Mouse (Mus musculus) heart, postnatal 25 days (tissue): ENCODE measurements around the gene Chsy1. TPM values are rescaled to one million over a fixed set of nuclear protein-coding genes. Genes with fewer than 3 reads are reported as not detected.
A peak's percentile ranks its signal among the peaks of the same experiment; 100 is the strongest.

Experiments used
- DNase-seq: peaks from one replicate; pipeline ENCODE4 v3.0.0; 2022; ENCODE audit warnings: low spot score
- intact Hi-C: fragments of 180-260 bp; cut with DNase I; formaldehyde crosslinking; loops from one replicate; pipeline ENCODE4 v1.15.1; 2025
- total RNA-seq, 2 experiments: library from RNA; stranded (reverse); gene quantifications; 2 replicates each; pipeline ENCODE4 v1.2.3; 2021

Gene Chsy1
- total RNA-seq, 2 experiments from 2014 or later = 14.4 to 16.8 TPM

DNA sequence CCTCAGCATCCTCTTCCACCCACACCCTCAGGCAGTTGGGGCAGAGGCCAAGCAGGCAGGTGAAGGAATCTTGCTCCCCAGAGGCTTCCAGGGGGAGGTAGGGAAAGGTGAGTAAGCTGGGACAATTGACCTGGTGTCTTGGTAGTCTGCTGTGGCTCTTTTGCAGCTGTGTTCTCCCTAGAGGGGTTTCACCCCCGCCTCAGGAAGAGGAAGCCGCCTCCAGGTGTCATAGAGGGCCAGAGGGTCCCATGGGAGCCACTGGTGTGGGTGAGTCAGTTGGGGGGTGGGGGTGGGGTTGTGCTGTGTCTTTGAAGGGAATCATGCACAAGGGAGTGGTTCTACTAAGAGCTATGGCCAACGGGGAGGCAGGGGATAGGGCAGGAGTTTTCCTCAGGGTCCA is 85.2 kb downstream of the Chsy1 start:
- intact Hi-C loops = loop anchor here (5.0 kb wide), 1 partner anchor 37 kb away; no protein-coding TSS in a partner anchor
- no peak for DNase-seq

DNA sequence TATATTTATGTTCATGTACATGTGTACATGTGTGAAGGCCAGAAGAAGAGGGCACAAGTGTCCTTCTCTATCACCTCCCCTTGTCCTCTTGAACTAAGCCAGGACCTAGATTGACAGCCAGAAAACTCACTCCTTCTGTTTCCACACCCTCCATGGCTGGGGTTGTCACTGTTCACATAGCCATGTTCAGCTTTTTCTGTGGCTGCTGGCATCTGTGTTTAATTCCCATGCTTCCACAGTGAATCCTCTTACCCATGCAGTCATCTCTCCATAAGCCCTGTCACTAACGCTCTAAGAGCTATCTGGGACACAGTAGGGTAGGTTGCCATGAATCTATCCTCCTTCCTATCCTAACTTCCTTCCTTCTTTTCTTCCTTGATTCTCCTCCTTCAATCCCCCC is 86.6 kb downstream of the Chsy1 start:
- intact Hi-C loops = loop anchor here (5.0 kb wide), 2 partner anchors 51 to 84 kb away; no protein-coding TSS in a partner anchor
- no peak for DNase-seq

DNA sequence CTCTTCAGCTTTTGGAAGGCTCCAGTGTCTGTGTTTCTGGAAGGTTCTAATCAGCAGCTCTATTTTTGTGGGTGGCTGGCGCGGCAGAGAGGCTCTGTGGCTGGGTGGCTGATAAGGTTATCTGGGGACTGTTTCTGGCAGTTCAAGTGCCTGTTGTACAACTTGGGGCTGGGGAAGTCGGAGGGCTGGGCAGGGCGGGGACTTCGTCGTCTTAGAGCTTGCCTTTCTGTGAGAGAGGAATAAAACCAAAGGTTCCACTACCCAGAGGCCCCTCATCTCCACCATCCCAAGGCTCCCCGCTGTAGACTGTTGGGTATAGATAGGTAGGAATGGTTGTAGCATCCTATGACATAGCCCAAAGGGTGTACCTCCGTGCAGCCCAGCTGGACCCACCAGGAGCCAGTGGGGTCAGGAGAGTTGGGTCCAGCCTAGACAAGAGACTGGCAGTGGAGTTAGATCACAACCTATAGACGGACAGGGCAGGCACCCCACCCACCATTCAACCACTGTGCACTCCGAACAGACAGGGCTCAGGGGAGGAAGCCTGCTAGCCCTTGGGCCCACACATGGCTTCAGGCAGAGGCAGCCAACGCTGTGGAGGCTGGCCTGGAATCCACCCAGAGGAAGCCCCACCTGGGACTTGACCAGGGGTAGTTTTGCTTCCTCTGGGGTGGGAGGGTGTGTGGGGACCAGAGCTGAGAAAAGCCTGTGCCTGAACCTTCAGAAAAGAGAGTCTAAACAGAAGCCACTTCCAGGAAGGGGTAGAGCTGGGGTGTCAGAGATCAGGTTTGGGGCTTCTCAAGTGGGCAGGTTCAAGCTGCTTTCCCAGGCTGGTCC is 87.5 kb downstream of the Chsy1 start:
- peak; percentile 61 for DNase-seq
- intact Hi-C loops = loop anchor here (5.0 kb wide), 2 partner anchors 50 to 85 kb away; no protein-coding TSS in a partner anchor

DNA sequence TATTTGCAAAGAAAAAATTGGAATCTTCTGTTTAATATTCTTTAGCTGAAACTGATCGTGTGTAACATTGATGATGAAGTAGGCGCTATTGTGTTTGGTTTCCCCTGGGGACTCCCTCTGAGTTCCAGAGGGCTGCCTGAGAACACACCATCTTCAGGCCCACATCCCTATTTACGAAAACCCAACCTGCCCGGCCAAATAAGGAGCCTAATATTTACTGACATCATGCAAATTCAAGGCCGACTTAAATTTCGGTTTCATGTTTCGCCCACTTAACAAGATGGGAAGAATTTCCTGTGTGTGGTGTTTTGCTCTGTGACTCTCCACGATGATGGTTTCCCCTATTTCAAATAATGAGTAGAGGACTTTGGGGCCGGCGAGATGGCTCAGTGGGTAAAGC is 89.1 kb downstream of the Chsy1 start:
- DNase-seq = no peak
- intact Hi-C loops = loop anchor here (5.0 kb wide), 2 partner anchors 49 to 86 kb away; no protein-coding TSS in a partner anchor

DNA sequence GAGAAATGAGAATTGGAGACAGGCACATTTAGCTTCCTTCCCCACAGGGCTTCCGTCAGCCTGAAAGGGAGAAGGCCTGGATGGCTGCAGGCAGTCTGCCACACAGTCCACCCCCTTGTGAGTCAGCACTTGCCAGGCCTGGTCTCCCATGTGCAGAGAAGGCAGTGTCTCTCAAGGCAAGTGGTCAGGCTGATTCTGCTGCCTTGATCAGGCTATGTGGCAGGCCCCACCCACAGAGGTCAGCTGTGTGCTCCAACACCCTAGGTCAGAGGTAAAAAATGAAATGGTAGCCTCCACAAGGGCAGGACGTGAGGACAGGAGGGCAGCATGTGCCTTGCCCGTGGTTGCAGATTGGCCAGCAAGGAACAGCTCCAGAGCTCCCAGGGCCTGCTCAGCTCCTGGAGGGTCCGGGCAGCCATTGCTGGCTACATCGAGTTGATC is 90.1 kb downstream of the Chsy1 start:
- no peak for DNase-seq
- intact Hi-C loops = loop anchor here (5.0 kb wide), 2 partner anchors 48 to 87 kb away; no protein-coding TSS in a partner anchor

DNA sequence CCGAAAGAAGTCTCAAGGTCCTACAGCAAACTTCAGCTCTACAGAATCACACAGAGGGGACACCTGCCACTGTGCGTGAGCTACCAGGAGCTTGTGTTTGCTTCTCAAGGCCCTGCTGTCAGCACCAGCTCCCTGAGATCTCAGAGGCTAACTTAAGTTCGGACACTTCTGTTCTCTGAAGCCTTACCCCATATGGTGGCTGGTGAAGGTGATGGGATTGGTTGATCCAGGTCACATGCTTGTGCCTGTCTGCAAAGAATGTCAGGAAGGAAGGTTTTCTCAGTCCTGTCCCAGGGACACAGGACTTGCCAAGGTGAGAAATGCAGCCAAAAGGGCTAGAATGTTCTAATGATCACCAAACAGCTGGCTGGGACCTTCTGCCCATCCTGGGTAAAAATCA is 91.1 kb downstream of the Chsy1 start:
- no peak for DNase-seq
- intact Hi-C loops = no loop called here

DNA sequence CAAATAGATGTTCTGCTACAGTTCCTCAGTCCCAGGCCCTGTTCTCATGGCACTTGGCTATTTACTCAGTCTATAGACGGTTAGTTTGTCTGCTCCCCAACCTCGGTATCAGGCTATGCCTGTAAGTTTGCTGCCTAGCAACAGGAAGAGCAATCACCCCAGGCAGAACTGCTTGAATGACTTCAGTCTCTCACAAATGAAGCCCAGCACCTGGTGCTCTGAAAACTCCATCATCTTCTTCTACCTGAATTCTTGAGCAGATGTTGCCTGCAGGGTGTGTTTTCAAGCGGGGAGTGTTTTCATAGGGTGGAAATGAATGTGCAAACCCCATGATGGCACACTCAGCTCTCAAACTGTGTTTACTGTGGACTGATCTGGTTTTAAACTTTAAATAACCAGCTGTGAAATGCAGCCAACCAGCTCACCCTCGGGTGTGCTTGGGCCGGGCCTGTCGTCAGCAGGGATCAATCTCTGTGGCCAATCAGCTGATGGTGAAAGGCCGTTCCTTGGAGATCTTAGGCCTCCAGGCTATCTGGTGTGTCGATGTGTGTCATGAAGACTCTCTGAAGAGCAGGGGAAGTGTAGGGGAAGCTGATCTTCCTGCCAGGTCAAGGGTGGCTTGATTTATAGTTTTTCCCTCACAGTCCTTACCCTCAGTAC is 91.6 kb downstream of the Chsy1 start:
- intact Hi-C loops = no loop called here

DNA sequence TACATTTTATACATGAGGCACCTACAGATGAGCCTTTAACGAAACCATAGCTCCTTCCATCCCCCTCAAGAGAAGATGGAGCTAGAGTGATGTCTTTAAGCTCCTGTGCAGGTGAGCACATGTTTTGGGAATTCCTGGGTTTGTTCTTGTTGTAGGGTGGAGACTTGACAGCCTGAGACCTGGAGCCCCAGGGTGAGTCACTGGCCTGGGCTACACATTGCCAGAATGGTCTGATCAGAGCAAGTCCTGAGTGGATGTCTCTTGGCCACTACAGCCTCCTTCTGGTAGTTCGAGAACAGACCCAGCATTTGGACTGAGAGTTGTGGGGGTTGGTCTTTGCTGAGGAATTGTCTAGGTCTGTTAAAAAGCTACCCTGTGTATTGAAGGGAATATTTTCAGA is 92.3 kb downstream of the Chsy1 start:
- no peak for DNase-seq
- intact Hi-C loops = no loop called here

More for the DNA sequence above, 91.6 kb downstream of the Chsy1 start:
- DNase-seq = no peak

DNA sequence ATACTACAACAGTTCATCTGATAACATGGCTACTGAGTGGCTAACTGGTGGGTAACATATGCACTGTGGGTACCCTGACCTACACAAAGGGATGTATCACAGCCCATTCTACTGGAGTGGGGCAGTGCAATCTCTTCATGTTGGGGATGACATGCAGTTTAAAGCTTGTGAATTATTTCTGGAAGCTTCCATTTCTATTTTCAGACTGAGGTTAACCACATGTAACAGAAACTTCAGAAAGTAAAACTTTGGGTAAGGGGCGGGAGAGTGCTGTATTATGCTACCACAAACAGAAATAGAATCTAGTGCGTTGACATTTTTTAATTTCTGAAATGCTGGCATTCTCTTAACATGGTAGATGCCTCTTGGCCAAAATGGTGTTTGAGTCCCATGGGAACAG is 100.6 kb downstream of the Chsy1 start:
- intact Hi-C loops = no loop called here

DNA sequence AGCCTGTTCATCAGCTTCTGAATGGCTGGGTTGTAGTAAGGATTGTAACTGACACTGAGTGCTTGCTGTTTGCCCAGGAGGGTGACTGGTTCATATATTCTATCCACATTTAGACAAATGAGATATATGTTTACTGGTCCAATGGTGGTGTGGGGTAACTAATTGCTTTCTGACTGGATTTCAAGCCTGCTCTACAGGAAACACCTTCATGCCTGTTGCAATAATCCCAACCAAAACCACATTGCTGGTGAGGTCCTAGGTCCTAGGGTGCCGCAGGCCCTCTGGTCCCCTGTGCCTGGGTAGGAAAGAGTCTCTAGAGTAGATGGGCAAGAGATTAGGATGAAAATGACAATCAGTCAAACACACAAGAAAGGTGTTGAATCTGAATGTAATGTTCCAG is 103.6 kb downstream of the Chsy1 start:
- intact Hi-C loops = no loop called here

More for the DNA sequence above, 100.6 kb downstream of the Chsy1 start:
- no peak for DNase-seq

DNA sequence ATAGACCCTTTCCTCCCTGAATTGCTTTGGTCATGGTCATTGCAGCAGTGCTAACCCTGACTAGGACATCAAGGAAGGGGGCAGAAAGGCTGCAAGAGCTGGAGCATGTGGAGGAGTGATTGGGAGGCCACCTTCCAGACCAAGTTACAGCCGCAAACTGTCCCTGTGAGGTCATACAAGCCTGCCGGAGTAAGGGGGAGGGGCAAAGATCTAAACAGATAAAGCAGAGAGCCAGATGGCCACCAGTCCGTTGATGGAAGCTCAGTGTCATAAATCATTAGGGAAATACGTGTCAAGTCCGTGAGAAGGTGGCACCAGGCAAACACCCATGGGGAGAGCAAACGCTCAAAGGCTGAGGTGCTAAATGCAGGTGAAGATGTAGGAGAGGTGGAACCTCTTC is 105.2 kb downstream of the Chsy1 start:
- DNase-seq = no peak
- intact Hi-C loops = no loop called here

More for the DNA sequence above, 103.6 kb downstream of the Chsy1 start:
- DNase-seq = no peak

DNA sequence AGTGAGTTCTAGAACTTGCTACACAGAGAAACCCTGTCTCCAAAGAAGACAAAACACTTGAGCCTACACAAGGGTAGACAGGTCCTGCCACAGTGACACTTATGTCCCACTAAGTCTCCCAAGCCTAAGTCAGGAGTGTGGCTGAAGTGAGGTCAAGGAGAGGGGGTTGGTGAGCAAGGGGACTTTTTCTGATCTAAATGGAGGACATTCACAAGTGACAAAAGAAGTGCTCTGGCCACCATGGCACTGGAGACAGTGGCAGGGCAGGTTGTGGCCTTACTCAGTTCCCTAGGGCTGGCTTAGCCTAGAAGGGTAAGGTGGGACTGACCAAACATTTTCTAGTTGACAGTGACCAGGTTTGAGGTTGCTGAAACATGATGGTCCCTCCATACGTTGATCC is 106.6 kb downstream of the Chsy1 start:
- intact Hi-C loops = no loop called here
- no peak for DNase-seq

DNA sequence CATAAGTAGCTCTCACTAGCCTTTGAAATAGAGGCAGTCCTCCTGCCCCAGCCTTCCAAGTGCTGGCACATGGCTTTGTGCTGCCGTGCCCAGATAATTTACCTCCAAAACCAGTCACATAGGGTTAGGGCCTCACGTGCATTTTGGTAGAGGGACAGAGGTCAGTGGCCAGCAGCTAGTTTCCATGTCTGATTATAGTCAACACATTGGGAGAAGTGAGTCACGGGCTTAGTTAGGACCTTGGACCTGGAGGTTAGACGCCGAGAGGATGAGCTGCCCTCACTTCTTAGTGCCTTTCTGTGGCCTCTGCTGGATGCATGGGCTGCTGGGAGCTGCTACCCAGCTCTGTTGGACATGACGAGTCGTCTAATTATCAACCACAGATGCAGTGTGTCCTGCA is 107.7 kb downstream of the Chsy1 start:
- no peak for DNase-seq
- intact Hi-C loops = no loop called here

DNA sequence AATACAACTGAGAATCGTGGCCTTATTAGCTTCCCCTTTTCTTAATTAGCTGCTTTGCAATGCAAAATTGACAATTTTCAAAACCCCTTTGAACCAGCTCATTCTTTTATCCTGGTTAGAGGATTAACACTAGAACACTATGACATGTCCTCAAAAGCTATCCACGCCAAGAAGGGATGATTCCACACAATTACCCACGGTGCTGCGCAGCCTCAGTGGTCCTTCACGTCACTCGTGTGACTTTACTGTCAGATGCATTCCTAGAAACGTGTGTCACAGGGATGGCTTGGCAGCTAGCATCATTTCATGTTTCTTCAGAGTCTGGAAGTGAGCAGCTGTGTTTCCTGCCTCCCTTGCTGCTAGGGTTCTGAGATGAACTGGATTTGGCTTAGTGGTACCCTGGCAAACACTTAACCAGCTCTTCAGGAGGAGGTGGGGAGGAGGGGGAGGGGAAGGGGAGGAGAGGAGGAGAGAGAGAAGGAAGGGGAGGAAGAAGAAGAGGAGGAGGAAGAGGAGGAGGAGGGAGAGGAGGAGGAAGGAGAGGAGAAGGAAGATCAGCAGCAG is 108.3 kb downstream of the Chsy1 start:
- intact Hi-C loops = no loop called here
- no peak for DNase-seq

DNA sequence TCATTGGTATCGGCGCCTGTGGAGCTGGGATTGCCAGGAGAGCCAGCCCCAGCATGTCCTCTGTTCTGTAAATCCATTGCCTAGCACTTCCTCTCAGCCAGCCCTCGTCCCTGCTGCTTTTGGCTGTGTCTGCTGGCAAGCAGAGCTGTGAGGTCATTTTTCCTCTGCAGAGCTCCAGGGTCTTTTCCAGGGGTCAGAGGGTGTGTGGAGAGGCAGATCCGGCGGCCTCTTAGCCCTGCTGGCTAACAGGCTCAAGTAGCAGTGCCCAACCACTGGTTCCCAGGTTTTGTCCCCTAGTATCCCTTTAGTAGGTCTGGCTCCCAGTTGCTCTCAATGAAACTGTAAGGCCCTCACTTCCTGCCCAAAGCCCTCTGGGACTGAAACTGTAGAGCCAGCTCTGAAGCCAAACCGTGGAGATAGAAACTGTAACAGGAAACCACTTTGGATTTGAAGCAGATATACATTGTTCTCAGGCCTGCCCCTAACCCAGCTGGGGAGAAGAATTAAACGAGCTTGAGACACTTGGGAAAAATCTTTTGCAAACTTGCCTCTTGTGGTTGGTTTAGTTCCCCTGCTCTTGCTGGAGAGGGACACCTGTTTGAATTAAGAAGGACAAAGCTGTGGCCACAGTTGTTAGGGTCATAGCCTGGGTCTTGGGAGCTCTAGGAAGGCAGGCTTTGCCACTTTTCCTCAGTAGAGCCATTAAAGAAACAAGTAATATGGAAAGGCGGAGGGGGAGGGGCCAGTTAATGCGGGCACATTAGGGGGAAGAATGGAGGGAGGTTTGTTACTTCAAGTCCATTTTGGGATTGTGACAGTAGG is 109.1 kb downstream of the Chsy1 start:
- intact Hi-C loops = no loop called here
- DNase-seq = peak; percentile 70

DNA sequence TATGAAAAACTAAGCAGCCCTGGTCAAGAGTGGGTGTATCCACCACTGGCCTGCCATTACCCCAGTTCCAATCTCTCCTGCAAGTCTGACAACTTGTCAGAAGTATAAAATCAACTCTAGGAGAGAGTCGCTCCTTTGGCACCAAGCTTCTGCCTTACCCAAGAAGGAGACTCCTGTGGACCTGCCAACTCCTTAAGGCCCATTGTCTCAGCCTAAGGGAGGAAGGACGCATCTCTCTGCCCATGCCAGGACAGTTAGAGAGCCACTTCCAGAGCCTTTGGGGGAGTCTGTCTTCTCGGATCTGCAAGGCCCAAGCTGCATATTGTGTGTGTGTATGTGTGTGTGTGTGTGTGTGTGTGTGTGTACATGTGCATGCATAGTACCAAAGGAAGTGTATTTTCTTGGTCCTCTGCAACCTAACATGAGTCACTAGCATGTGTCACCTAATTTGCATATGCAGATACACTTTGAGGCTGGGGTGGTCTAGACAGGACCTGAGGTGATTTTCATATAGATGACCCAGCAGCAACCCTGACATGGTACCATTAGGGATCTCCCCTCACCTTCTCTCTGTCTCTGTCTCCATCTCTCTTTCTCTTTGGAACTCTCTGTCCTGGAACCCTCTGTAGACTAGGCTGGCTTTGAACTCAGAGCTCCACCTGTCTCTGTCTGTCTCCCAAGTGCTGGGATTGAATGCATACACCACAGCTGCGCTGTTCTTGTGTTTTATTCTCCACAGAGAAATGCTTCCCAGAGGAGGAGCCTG is 109.9 kb downstream of the Chsy1 start:
- no peak for DNase-seq
- intact Hi-C loops = no loop called here

DNA sequence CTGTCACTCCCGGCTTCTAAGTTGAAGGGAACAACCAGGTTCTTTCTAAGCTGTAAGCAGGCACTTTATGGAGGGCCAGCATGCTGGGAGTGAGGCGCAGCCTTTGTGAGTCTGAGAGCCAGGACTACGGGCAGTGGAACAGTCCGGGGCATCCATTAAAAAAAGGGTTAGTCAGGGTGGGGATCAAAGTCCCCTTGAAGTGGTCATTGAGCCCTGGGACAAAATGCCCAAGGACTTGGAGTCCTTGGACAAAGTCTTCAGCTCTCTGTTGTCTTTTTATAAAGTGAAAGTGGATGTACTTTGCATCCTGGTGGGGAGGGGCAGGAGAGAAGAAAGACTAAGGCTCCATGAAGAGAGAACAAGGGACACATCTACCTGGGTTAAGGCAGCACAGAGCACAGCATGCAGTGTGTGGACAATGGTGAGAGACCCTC is 110.5 kb downstream of the Chsy1 start:
- DNase-seq = no peak
- intact Hi-C loops = no loop called here

DNA sequence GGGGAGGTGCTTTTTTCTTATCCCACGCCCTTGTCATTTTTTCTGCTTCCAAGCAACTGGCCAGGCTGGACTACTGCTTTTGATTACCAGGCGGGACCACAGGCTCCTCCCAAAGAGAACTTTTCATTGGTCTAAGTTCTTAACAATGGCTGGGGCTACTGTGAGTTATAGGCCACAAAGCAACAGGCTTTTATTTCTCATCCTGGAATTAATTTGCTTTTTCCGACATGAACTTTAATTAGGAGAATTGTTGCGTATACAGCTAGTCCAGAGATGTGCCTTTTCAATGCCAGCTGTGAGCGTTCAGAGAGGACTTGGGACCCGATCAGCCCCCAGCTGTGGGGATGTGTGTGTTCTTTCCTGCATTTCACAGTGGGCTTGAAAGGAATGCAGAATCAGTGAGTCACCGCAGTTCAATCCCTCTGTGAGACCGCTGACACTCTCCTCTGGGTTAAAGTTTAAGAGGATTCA is 113.3 kb downstream of the Chsy1 start:
- no peak for DNase-seq
- intact Hi-C loops = no loop called here
